Mouse (Mus musculus) T-cell, adult 2 months (primary cell): ENCODE results near the gene Fam174b.

Source experiments
- DNase-seq: peaks from one replicate; pipeline ENCODE4 v3.0.0; 2022; ENCODE audit warnings: low spot score

The Fam174b gene

DNA sequence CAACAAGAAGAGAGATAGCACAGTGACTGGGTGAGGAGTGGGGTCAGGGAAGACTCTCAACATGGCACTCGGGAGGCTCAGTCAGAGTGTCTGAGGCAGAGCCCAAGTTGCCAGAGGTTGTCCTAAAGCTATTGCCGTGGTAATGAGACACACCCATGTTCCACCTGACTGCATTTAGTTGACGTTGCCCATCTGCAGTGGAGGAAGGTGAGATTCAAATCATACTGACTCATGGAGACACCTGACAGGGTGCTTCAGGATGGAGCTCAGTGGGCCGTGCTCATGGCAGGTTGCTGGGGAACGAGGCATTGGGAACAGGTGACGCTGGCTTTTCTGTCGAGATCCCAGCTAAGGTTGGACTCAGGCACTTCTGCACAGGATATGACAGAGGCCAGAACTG is 9.9 kb downstream of the Fam174b start:
- no peak for DNase-seq

- DNase-seq, result no peak
Measured at GRCm38 (mm10) chr7:73753598-73753997, 13.5 kb downstream of the Fam174b start.

DNA sequence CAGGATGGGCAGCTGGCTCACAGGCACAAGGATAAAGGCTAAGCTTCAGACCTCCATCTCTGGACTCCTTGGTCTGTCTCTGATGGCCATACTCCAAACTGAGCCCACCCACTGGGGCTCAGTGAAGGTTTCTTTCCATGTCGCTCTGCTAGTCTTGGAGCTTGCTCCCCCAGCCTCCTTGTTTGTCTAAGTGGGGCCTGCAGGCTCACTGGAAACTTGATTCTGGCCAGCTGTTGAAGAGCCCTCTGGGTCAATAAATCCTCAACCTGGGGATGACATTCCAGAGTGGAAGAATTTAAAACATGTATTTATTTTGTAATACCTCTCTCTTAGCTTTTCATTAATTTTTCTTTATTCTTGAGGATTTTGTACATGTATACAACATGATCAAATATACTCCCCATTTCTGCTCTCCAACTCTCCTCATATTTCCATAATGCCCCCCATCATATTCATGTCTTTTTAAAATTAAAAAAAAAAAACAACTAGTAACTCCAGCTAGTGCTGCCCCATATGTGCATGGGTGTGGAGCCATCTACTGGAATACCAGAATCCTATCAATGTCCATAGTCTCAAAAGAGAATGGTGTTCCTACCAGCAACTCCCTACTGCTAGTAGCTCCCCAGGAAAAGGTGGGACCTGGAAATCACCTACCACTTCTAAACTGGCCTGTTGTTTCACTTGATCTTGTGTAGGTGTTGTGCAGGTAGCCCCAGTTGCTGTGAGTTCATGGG is 15.4 kb downstream of the Fam174b start:
- DNase-seq, result no peak

- DNase-seq, result no peak
Measured at GRCm38 (mm10) chr7:73761691-73762189, 21.6 kb downstream of the Fam174b start.

DNA sequence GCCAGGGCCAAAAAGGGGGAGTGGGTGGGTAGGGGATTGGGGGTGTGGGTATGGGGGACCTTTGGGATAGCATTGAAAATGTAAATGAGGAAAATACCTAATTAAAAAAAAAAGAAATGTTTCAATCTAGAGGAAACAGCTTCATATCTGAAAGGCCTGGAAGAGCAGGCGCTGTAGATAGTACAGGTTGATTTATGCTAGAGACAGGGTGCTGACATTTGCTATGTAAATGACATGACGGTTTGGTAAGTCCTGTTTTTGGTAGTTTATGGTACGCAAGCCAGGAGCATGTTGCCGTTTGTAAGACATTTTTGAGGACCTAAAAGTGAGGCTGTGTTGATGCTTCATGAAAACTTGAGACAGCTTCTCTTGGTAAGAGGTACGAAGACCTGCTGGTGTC is 24.6 kb downstream of the Fam174b start:
- DNase-seq, result no peak

DNA sequence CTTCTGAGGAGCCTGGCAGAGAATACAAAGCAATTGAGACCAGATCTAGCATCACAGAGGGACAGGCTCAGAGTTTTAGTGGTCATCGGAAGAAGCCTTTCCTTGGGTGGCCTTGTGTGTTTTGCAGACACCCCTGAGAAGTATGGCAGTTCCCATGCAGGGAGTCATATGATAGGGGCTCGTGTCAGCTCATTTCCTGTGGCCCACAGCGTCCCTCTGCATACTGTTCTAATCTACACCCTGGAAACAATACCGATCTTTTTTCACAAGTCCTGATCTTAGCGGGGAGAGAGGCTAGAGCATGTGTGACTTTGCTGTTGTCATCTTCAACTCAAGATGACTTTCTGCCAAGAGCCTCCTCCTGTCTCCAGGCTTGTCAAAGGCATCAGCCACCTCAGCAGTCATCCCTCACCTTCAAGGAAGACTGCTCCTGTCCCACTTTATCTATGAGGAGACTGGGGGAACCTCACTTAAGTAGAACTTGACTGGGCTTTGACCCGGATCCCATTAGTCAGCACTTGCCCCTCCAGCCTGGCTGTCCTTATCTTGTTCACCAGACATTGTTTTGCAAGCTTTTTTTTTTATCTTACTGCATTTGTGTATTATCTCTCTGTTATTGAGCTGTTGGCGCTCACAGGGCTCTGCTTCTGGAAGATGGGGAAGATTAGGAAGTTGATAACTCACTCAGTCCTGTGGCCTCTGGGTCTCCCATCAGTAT is 25.2 kb downstream of the Fam174b start:
- DNase-seq, result no peak

- no peak for DNase-seq
Measured at GRCm38 (mm10) chr7:73769224-73769623, 29.1 kb downstream of the Fam174b start.

- no peak for DNase-seq
Measured at GRCm38 (mm10) chr7:73771384-73772274, 31.5 kb downstream of the Fam174b start.

DNA sequence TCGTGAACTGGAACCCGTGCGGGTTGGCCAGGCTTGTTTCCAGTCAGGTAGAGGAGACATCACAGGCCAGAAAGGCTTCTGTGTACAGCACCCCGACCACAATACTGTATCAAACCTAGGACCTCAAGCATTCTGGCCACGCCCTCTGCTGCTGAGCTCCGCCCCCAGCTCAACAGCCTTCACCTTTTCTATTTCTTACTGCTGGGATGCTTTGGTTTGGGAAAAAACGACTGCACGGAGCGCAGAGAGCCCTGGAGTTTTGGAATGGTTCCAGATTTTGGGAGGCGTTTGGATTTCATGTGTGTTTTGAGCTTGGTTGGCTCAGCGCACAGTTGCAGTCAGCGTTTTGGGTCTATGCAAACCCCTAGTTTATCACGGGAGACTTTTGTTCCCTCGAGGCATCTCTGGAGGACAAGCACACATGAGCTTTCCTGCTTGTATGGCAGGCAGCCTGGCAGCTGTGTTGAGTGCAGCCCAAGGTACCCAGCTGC is 32.2 kb downstream of the Fam174b start:
- no peak for DNase-seq

DNA sequence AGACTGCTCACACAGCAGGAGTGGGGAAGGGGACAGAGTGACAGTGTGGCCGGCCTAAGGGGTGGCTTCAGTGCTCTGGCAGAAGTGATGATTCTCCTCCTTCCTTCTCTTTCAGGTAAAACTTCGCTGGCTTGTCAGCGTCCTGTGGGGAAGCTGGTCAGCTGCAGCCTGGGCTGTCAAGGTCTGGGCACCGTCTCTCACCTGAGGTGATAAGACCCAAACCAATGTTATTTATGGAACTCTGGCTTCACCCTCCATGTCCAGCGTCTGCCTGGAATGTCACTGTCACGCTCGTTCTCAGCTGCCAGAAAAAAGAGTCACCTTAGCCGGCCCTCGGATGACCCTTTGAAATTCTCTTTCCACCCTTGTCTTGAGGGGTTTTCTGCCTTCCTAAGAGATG is 34.7 kb downstream of the Fam174b start:
- no peak for DNase-seq

GRCm38 (mm10) chr7:73777777-73778176 is 37.7 kb downstream of the Fam174b start:
- DNase-seq, result no peak

- no peak for DNase-seq
Measured at GRCm38 (mm10) chr7:73784736-73785428, 44.8 kb downstream of the Fam174b start.

DNA sequence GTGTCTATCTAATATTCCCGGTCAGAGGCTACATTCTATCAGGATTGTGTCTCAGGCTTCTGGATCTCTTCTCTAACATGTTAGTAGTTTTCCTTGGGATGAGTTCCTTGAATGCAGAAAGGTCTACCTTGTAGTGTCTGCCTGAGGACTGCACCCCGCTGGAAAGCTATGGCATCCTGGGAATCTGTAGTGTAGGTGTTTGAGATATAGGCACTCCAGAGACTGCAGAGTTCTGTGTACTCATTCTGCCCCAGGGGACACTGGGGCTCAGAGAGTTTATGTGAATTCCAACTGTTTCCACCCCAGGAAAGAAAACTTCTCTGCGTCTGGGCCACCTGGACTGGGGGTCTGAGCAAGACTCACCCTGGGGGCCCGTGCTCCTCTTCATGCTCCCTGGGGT is 45.7 kb downstream of the Fam174b start:
- DNase-seq, result no peak

- no peak for DNase-seq
Measured at GRCm38 (mm10) chr7:73787513-73787912, 47.4 kb downstream of the Fam174b start.

DNA sequence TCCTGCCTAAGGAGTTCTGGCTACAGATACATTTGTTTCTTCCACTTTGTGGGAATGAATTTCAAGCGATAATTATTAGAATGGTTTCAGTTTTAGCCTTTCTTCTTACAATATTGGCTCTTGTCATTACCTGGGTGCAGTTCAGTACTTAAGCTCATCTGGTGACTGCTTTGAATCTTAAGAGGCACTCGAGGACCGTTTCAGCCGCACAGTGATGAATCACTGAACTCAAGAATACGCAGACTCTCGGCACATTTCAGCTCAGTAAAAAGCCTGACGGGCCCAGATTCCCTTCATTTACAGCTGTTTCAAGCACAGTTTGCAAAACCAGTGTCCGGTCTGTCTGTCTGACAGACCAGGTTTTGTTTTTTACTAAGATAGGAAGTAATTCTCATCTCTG is 51.0 kb downstream of the Fam174b start:
- DNase-seq, result no peak

GRCm38 (mm10) chr7:73792155-73792554 is 52.1 kb downstream of the Fam174b start:
- DNase-seq, result no peak

DNA sequence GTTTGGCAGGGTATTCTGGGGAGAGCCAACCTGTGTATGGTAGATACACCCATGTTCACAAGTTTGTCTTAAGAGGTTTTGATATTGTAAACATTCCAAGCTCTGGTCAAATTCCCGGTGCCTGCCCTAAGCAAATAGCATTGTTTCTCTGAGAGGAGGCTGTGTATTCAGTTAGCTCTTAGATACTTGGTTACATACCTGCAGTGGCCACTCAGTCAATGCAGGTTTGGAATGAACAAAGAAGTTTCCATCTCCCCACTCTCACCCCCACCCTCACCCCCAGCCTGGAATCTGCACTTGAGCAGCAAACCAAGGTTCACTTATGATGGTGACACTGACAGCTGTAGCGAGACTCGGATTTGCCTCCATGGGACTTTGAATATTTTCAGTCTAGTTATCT is 52.5 kb downstream of the Fam174b start:
- DNase-seq, result no peak

DNA sequence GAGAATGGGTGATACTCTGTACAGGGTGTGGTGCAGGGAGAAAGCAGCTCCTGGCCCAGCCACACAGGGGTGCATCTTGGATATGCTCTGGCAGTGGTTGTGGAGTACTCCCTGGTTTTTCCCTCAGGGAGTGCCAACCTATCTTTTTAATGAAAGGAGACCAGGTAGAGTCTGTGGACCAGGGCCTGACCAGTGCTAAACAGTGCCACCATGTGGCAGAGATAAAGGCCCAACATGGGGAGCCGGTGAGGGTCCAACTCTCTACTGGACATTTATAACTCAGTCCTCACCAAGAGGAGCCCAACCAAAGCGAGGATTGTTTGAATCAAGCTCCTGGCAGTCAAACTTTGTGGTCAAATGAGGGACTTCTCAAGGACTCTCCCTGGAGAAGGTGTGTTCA is 69.2 kb downstream of the Fam174b start:
- no peak for DNase-seq

DNA sequence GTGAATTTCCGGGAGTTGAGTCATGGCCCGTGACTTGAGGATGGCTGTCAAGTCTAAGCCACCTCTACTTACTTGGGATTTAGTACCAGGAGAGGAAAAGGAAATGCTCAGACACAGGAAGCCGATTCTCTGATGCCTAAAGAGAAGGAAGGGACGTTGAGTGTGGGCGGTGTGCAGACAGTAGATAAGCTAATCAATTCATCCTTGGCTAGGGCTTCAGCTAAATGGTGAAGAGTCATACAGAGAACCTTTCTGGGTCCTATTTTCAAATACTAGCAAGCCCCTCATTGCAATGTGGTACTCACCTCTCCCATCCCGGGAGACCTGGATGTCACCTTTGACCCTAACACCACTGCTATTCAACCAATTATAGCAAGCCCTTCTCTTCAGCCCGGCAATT is 71.3 kb downstream of the Fam174b start:
- no peak for DNase-seq

- no peak for DNase-seq
Measured at GRCm38 (mm10) chr7:73812176-73812575, 72.1 kb downstream of the Fam174b start.

DNA sequence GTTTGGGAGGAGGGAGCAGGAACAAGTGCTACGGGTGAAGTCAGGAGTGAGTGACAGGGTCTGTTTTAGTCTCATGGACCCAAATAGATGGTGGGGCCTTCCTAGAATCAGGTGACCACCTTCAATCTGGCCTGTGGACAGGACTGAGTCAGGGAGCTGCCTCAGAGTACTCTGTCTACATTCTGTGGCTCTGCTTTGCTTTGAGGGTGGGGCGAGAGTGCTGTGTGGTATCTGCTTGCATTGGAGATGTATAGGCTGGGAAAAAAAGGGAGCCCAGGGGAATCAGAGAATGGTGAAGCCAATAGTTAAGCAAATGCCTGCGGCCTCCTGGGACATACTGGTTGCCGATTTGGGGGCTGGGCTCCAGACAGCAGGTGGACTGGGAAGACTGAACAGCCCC is 73.8 kb downstream of the Fam174b start:
- no peak for DNase-seq

DNA sequence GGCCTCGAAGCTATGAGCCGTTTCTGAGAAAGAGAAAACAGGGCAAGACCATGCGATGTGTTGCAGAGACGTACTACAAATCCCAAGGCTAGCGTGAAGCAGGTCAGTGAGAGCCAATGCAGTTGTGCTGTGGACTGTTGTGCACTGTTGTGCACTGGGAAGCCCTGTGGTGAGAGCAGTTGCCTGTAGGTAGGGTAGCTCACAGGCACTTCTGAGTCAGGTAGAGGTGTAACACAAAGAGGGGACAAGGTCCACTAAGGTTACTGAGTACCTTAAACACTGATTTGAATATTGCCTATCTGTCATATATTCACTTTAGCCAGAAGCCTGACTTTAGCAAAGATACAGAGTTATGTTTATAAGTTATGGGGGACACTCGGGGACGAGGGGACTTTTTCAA is 74.4 kb downstream of the Fam174b start:
- DNase-seq, result no peak
